In genomic region chr6:13159437-13159836, GRCm38 (mm10) we compare ENCODE assay signal across 9 mouse cellular contexts.
DNase-seq lines count a peak whose midpoint lies in the region; ATAC-seq and TF ChIP-seq lines count a peak whose summit lies in the region.
"Had no signal": no experiment of that assay in that cellular context is flagged by ENCODE, and none has a peak within 500 bp of the region (broad histone marks: within the 10 kb centered on the region; RNA-seq: fewer than 3 reads in every experiment).

No protein-coding gene starts in this region.

- TF ChIP-seq CTCF in stomach, postnatal 0 days (IDR thresholded peaks at IDR 0.05; ENCODE audit: low read depth) = peak; percentile 59
- TF ChIP-seq CTCF in kidney, adult 2 months (conservative IDR thresholded peaks at IDR 0.05; ENCODE audit: insufficient read depth, insufficient read length, low read depth, low read length) = no peak

- no peaks in the 10 kb centered on the region for H3K27me3 ChIP-seq in midbrain, embryonic 11.5 days (ENCODE audit: control insufficient read depth, insufficient read depth, low read length)
- H3K27me3 ChIP-seq in midbrain, embryonic 10.5 days (ENCODE audit: low read depth, poor library complexity, severe bottlenecking) = no peaks in the 10 kb centered on the region
- H3K27me3 ChIP-seq in stomach, postnatal 0 days (ENCODE audit: control insufficient read depth, insufficient read depth, low read length) = no peaks in the 10 kb centered on the region
- H3K27me3 ChIP-seq in kidney, adult 2 months (replicated peaks; ENCODE audit: control insufficient read depth, insufficient read depth, low read length) = no peaks in the 10 kb centered on the region
- H3K27me3 ChIP-seq: limb, embryonic 15.5 days had no signal

- no peaks in the 10 kb centered on the region for H3K9me3 ChIP-seq in midbrain, embryonic 11.5 days (ENCODE audit: control insufficient read depth, low read length)
- no peaks in the 10 kb centered on the region for H3K9me3 ChIP-seq in midbrain, embryonic 10.5 days (replicated peaks)
- no peaks in the 10 kb centered on the region for H3K9me3 ChIP-seq in stomach, postnatal 0 days (ENCODE audit: control insufficient read depth, low read length)
- H3K9me3 ChIP-seq: limb, embryonic 15.5 days had no signal

- no peaks in the 10 kb centered on the region for H3K4me1 ChIP-seq in midbrain, embryonic 11.5 days (ENCODE audit: control insufficient read depth, insufficient read depth, low read length)
- H3K4me1 ChIP-seq in midbrain, embryonic 10.5 days = no peaks in the 10 kb centered on the region
- no peaks in the 10 kb centered on the region for H3K4me1 ChIP-seq in stomach, postnatal 0 days (replicated peaks; ENCODE audit: control insufficient read depth, insufficient read depth)
- H3K4me1 ChIP-seq in kidney, adult 2 months (ENCODE audit: control insufficient read depth, insufficient read depth, low read length) = no peaks in the 10 kb centered on the region
- H3K4me1 ChIP-seq: limb, embryonic 15.5 days had no signal

- WGBS in midbrain, embryonic 11.5 days = 94% methylated on average over 2 of the region's 2 CpGs
- 98% methylated on average over 2 of the region's 2 CpGs for whole genome bisulfite sequencing in midbrain, embryonic 10.5 days
- WGBS in stomach, postnatal 0 days = 83% methylated on average over 2 of the region's 2 CpGs
- WGBS in kidney, adult 2 months = 94% methylated on average over 2 of the region's 2 CpGs

- no peak for TF ChIP-seq POLR2A in kidney, adult 2 months (IDR thresholded peaks at IDR 0.05; ENCODE audit: low read depth, low read length)

- H3K27ac ChIP-seq in midbrain, embryonic 11.5 days (ENCODE audit: low read depth, low read length) = no peak overlapping the region
- no peak overlapping the region for H3K27ac ChIP-seq in midbrain, embryonic 10.5 days (replicated peaks)
- no peak overlapping the region for H3K27ac ChIP-seq in stomach, postnatal 0 days (replicated peaks)
- H3K27ac ChIP-seq in kidney, adult 2 months (ENCODE audit: insufficient read depth, low read depth, low read length) = no peak overlapping the region
- H3K27ac ChIP-seq: limb, embryonic 15.5 days had no signal

- no peak for TF ChIP-seq EP300 in stomach, postnatal 0 days (optimal IDR thresholded peaks at IDR 0.05)

- peak; percentile 9 for DNase-seq in embryo, embryonic 10 days (ENCODE audit: low spot score)
- DNase-seq in embryo, embryonic 9.5 days (ENCODE audit: extremely low spot score) = no peak
- DNase-seq in midbrain, embryonic 11.5 days (ENCODE audit: low spot score, missing footprints) = peak; percentile 82
- DNase-seq in midbrain, embryonic 10.5 days (ENCODE audit: low spot score) = no peak
- peak; percentile 11 for DNase-seq in forelimb bud, embryonic 11.5 days (ENCODE audit: low read depth, low spot score)
- DNase-seq in stomach, postnatal 0 days (ENCODE audit: low spot score) = no peak
- DNase-seq in kidney, adult 2 months = no peak
- DNase-seq in thymus, postnatal 25 days = no peak

- no peaks in the 10 kb centered on the region for H3K36me3 ChIP-seq in midbrain, embryonic 11.5 days (ENCODE audit: control insufficient read depth, insufficient read depth, low read length)
- no peaks in the 10 kb centered on the region for H3K36me3 ChIP-seq in midbrain, embryonic 10.5 days
- no peaks in the 10 kb centered on the region for H3K36me3 ChIP-seq in stomach, postnatal 0 days (ENCODE audit: control insufficient read depth, insufficient read depth, low read length)
- H3K36me3 ChIP-seq in kidney, adult 2 months (ENCODE audit: control insufficient read depth, insufficient read depth, low read length) = no peaks in the 10 kb centered on the region
- H3K36me3 ChIP-seq: limb, embryonic 15.5 days had no signal

- no peak overlapping the region for H3K4me3 ChIP-seq in midbrain, embryonic 11.5 days (ENCODE audit: low read depth, low read length)
- H3K4me3 ChIP-seq in midbrain, embryonic 10.5 days = no peak overlapping the region
- H3K4me3 ChIP-seq in stomach, postnatal 0 days (ENCODE audit: low read depth, low read length) = no peak overlapping the region
- H3K4me3 ChIP-seq in kidney, adult 2 months (ENCODE audit: insufficient read depth, low read depth, low read length) = no peak overlapping the region
- H3K4me3 ChIP-seq: limb, embryonic 15.5 days had no signal

- H3K4me2 ChIP-seq in midbrain, embryonic 11.5 days = no peak overlapping the region
- no peak overlapping the region for H3K4me2 ChIP-seq in stomach, postnatal 0 days (replicated peaks; ENCODE audit: low read depth)
- H3K4me2 ChIP-seq: limb, embryonic 15.5 days had no signal

- H3K9ac ChIP-seq in midbrain, embryonic 11.5 days (ENCODE audit: low read length) = no peak overlapping the region
- no peak overlapping the region for H3K9ac ChIP-seq in stomach, postnatal 0 days (ENCODE audit: low read length)
- H3K9ac ChIP-seq: limb, embryonic 15.5 days had no signal

- peak; percentile 54; the same call in 1 of the 2 replicates for ATAC-seq in midbrain, embryonic 11.5 days (ENCODE audit: low FRiP score)
- ATAC-seq in stomach, postnatal 0 days (ENCODE audit: low FRiP score, low TSS enrichment) = no peak

Comparison
In these comparisons a context has a peak if more than half of its experiments do, and no peak if none do; other contexts are left out.
1. DNase-seq: peak in embryo, embryonic 10 days (single experiment), midbrain, embryonic 11.5 days (single experiment) and forelimb bud, embryonic 11.5 days (single experiment); none in embryo, embryonic 9.5 days (single experiment), midbrain, embryonic 10.5 days (single experiment), stomach, postnatal 0 days (single experiment), kidney, adult 2 months (single experiment) and thymus, postnatal 25 days (single experiment).